Mouse (Mus musculus): ENCODE results near the gene Epb41l2. TPM values are rescaled to one million over a fixed set of nuclear protein-coding genes. Genes with fewer than 3 reads are reported as not detected.

Gene Epb41l2
- polyA plus RNA-seq, 1 experiment from 2014 or later, result 93.2 TPM

GRCm38 (mm10) chr10:25404702-25405098 lies 45.1 kb downstream of the Epb41l2 start:
- Histone ChIP-seq H3K36me3 (no peaks in the 10 kb centered on the region), H3K9me3 (no peaks in the 10 kb centered on the region), H3K4me2 (replicated peaks) (no peak overlapping the region), H3K4me1 (peaks cover 75% of the 10 kb centered on the region), H3K27ac (no peak overlapping the region), H3K4me3 (no peak overlapping the region), H3K9ac (no peak overlapping the region), H3K27me3 (no peaks in the 10 kb centered on the region)
- no peak; the same call in 1 of the 2 replicates for ATAC-seq (ENCODE audit: low FRiP score, low read depth)
- WGBS, result 77% methylated on average over 6 of the region's 6 CpGs

DNA sequence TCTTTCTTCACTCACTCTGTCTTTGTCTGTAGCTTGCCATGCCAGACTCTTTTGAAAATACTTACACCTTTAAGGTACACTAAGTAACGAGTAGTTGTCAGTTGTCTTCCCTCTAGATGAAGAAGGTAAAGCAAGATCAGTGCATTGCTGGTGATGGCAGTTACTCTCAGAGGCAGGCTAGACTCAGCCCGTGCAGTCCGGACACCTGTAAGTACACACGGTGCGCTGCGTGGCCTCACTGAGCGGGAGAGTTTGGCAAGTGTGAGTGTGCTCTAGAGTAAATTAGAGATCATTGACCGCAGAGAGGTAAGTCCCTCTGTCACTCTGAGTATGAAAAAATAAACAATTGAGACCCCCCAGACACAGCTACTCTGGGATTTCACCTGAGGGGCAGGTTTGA lies 46.0 kb downstream of the Epb41l2 start:
- H3K9ac ChIP-seq, result no peak overlapping the region
- H3K27me3 ChIP-seq, result no peaks in the 10 kb centered on the region
- no peak overlapping the region; the same call in 1 of the 2 replicates for H3K27ac ChIP-seq
- H3K4me3 ChIP-seq, result no peak overlapping the region
- H3K4me2 ChIP-seq (replicated peaks), result no peak overlapping the region
- no peaks in the 10 kb centered on the region for H3K9me3 ChIP-seq
- 88% methylated on average over 8 of the region's 8 CpGs for WGBS
- ATAC-seq (ENCODE audit: low FRiP score, low read depth), result no peak
- no peaks in the 10 kb centered on the region; the same call in 1 of the 2 replicates for H3K36me3 ChIP-seq
- H3K4me1 ChIP-seq, result peaks cover 67% of the 10 kb centered on the region

GRCm38 (mm10) chr10:25406695-25407094 lies 47.1 kb downstream of the Epb41l2 start:
- no peak for ATAC-seq (ENCODE audit: low FRiP score, low read depth)
- Histone ChIP-seq H3K4me3 (no peak overlapping the region), H3K9ac (no peak overlapping the region), H3K27me3 (no peaks in the 10 kb centered on the region), H3K36me3 (peaks cover 2% of the 10 kb centered on the region; the same call in 1 of the 2 replicates), H3K4me2 (replicated peaks) (no peak overlapping the region), H3K27ac (no peak overlapping the region), H3K9me3 (no peaks in the 10 kb centered on the region), H3K4me1 (peaks cover 64% of the 10 kb centered on the region)
- WGBS, result 76% methylated on average over 5 of the region's 5 CpGs

GRCm38 (mm10) chr10:25408136-25408650 lies 48.6 kb downstream of the Epb41l2 start:
- no peak for ATAC-seq (ENCODE audit: low FRiP score, low read depth)
- no peaks in the 10 kb centered on the region for H3K9me3 ChIP-seq
- WGBS, result 79% methylated on average over 14 of the region's 14 CpGs

GRCm38 (mm10) chr10:25411836-25412373 lies 52.3 kb downstream of the Epb41l2 start:
- 60% methylated on average over 6 of the region's 6 CpGs for WGBS
- no peak overlapping the region for H3K9ac ChIP-seq

More at GRCm38 (mm10) chr10:25408136-25408650, 48.6 kb downstream of the Epb41l2 start:
- Histone ChIP-seq H3K9ac (0 out of 2 replicates have a peak overlapping the region, but pooled peaks have one; percentile 5), H3K4me3 (no peak overlapping the region), H3K4me2 (replicated peaks) (no peak overlapping the region), H3K27me3 (no peaks in the 10 kb centered on the region), H3K36me3 (peaks cover 2% of the 10 kb centered on the region; the same call in 1 of the 2 replicates), H3K4me1 (peaks cover 58% of the 10 kb centered on the region), H3K27ac (no peak overlapping the region)

GRCm38 (mm10) chr10:25415188-25415717 lies 55.7 kb downstream of the Epb41l2 start:
- Histone ChIP-seq H3K27me3 (no peaks in the 10 kb centered on the region), H3K4me2 (replicated peaks) (no peak overlapping the region), H3K9me3 (no peaks in the 10 kb centered on the region), H3K36me3 (peaks cover 6% of the 10 kb centered on the region; the same call in 1 of the 2 replicates), H3K4me1 (peaks cover 15% of the 10 kb centered on the region), H3K9ac (no peak overlapping the region), H3K4me3 (no peak overlapping the region), H3K27ac (no peak overlapping the region)
- WGBS, result 78% methylated on average over 7 of the region's 7 CpGs
- no peak for ATAC-seq (ENCODE audit: low FRiP score, low read depth)

More at GRCm38 (mm10) chr10:25411836-25412373, 52.3 kb downstream of the Epb41l2 start:
- Histone ChIP-seq H3K36me3 (peaks cover 2% of the 10 kb centered on the region; the same call in 1 of the 2 replicates), H3K27me3 (no peaks in the 10 kb centered on the region), H3K4me1 (peaks cover 27% of the 10 kb centered on the region), H3K27ac (no peak overlapping the region), H3K9me3 (no peaks in the 10 kb centered on the region), H3K4me2 (replicated peaks) (no peak overlapping the region), H3K4me3 (no peak overlapping the region)
- no peak for ATAC-seq (ENCODE audit: low FRiP score, low read depth)

DNA sequence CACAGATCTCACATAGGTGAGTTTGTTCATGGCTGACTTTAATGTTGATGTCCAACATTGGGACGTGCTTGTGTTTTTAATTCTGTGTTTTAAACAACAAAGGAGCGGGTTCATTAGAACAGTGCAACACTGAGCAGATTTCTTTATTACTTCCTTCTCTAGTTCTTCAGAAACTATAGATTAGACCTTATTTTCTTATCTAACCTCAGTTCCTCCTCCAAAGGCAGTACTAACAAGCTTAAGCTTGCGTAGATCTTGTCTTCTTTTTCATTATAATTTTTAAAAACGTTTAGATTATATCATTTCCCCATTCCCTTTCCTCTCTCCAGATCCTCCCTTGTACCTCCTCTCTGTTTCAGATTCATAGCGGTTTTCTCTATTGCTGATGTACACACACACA lies 57.1 kb downstream of the Epb41l2 start:
- no peaks in the 10 kb centered on the region for H3K27me3 ChIP-seq

DNA sequence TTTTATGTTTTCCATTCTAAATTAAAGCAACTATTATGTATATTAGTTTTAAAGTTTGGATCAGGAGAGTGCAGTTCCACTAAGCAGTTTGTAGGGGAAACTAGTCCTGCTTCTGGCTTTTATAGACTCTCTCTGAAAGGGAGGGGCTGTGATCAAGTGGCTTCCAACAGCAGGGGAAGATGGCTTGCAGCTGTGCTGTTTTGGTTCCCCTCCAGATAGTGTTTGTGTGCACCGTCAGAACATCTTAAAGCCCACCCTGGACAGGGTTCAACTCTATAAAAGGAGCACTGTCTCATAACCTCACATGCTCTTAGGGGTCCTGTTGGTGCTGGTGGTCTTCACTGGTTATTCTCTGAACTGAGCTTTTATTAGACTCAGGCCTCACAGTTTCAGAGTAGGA lies 66.5 kb downstream of the Epb41l2 start:
- no peak overlapping the region for H3K4me2 ChIP-seq (replicated peaks)
- ATAC-seq (ENCODE audit: low FRiP score, low read depth), result peak; percentile 83
- H3K9ac ChIP-seq, result no peak overlapping the region
- peak overlapping the region; percentile 23; the same call in 1 of the 2 replicates for H3K27ac ChIP-seq
- H3K4me1 ChIP-seq, result peaks cover 38% of the 10 kb centered on the region
- no peaks in the 10 kb centered on the region for H3K9me3 ChIP-seq
- WGBS, result 5% methylated on average over 1 of the region's 1 CpGs
- H3K4me3 ChIP-seq, result no peak overlapping the region
- H3K27me3 ChIP-seq, result no peaks in the 10 kb centered on the region
- H3K36me3 ChIP-seq, result no peaks in the 10 kb centered on the region

More for the DNA sequence above, 57.1 kb downstream of the Epb41l2 start:
- Histone ChIP-seq H3K4me3 (no peak overlapping the region), H3K4me1 (peaks cover 7% of the 10 kb centered on the region), H3K27ac (no peak overlapping the region), H3K9me3 (no peaks in the 10 kb centered on the region), H3K4me2 (replicated peaks) (no peak overlapping the region), H3K9ac (no peak overlapping the region), H3K36me3 (0 out of 2 replicates have a peak, but pooled peaks cover 4% of the 10 kb centered on the region)
- WGBS, result 86% methylated on average over 5 of the region's 5 CpGs
- no peak for ATAC-seq (ENCODE audit: low FRiP score, low read depth)

GRCm38 (mm10) chr10:25426814-25427213 lies 67.2 kb downstream of the Epb41l2 start:
- ATAC-seq (ENCODE audit: low FRiP score, low read depth), result no peak
- H3K9ac ChIP-seq, result no peak overlapping the region
- 38% methylated on average over 4 of the region's 4 CpGs for WGBS
- no peaks in the 10 kb centered on the region for H3K9me3 ChIP-seq
- H3K27ac ChIP-seq, result peak overlapping the region; percentile 48; the same call in 1 of the 2 replicates
- H3K36me3 ChIP-seq, result no peaks in the 10 kb centered on the region
- no peaks in the 10 kb centered on the region for H3K27me3 ChIP-seq
- no peak overlapping the region for H3K4me2 ChIP-seq (replicated peaks)
- peaks cover 45% of the 10 kb centered on the region for H3K4me1 ChIP-seq
- H3K4me3 ChIP-seq, result no peak overlapping the region

- Histone ChIP-seq H3K4me1 (peaks cover 52% of the 10 kb centered on the region), H3K4me2 (replicated peaks) (no peak overlapping the region), H3K27ac (no peak overlapping the region), H3K9ac (no peak overlapping the region), H3K9me3 (no peaks in the 10 kb centered on the region), H3K36me3 (no peaks in the 10 kb centered on the region), H3K4me3 (no peak overlapping the region), H3K27me3 (no peaks in the 10 kb centered on the region)
- ATAC-seq (ENCODE audit: low FRiP score, low read depth), result no peak
- 63% methylated on average over 7 of the region's 7 CpGs for WGBS
These were observed 67.9 kb downstream of the Epb41l2 start for GRCm38 (mm10) chr10:25427523-25427922.

GRCm38 (mm10) chr10:25428658-25429057 lies 69.1 kb downstream of the Epb41l2 start:
- no peak for ATAC-seq (ENCODE audit: low FRiP score, low read depth)
- H3K27me3 ChIP-seq, result no peaks in the 10 kb centered on the region

DNA sequence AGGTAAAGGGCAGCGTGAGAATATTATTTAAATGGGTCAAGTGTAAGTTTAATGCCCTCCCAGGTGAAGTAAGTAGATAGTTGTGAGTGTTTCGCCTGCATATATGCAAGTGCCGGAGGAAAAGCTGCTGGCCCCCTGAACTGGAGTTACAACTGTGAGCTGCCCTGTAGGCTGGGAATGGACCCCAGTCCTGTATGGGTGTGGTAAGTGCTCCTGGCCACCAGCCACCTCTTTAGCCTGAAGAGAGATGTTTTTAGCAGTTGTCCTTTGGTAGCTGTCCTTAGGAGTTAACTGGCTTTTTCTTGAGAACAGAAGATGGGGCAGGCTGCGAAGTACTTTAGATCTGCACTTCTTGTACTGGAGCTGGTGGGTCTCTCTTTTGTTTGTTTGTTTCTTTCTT lies 69.7 kb downstream of the Epb41l2 start:
- H3K27me3 ChIP-seq, result no peaks in the 10 kb centered on the region
- no peak overlapping the region for H3K9ac ChIP-seq
- peaks cover 66% of the 10 kb centered on the region for H3K4me1 ChIP-seq
- no peak for ATAC-seq (ENCODE audit: low FRiP score, low read depth)
- no peak overlapping the region for H3K27ac ChIP-seq
- no peak overlapping the region for H3K4me3 ChIP-seq
- H3K9me3 ChIP-seq, result no peaks in the 10 kb centered on the region
- WGBS, result 79% methylated on average over 4 of the region's 4 CpGs
- H3K4me2 ChIP-seq (replicated peaks), result no peak overlapping the region
- no peaks in the 10 kb centered on the region for H3K36me3 ChIP-seq

More at GRCm38 (mm10) chr10:25428658-25429057, 69.1 kb downstream of the Epb41l2 start:
- 85% methylated on average over 5 of the region's 5 CpGs for WGBS
- H3K4me1 ChIP-seq, result peaks cover 63% of the 10 kb centered on the region
- H3K36me3 ChIP-seq, result no peaks in the 10 kb centered on the region
- H3K9me3 ChIP-seq, result no peaks in the 10 kb centered on the region
- no peak overlapping the region for H3K4me2 ChIP-seq (replicated peaks)
- no peak overlapping the region for H3K27ac ChIP-seq
- H3K4me3 ChIP-seq, result no peak overlapping the region
- H3K9ac ChIP-seq, result no peak overlapping the region

Measured in limb, embryonic 13.5 days (tissue).